Mouse (Mus musculus) forebrain, embryonic 11.5 days (tissue): ENCODE measurements around the gene Stn1. TPM values are rescaled to one million over a fixed set of nuclear protein-coding genes. Genes with fewer than 3 reads are reported as not detected.

Source experiments
- ATAC-seq: fragments of 200-750 bp; cut with Nextera tagmentation; replicated peaks from 2 replicates; pipeline ENCODE4 v1.8.0; 2017; ENCODE audit warnings: moderate TSS enrichment; ENCODE audit not compliant: low FRiP score
- DNase-seq: peaks from one replicate; pipeline ENCODE4 v3.0.0-alpha.2; 2017; ENCODE audit warnings: low spot score
- H3K27ac ChIP-seq: fragments of 300-500 bp; sonication (generic); 2 replicates; pipeline ENCODE4 v1.5.1; 2014; ENCODE audit warnings: low read depth, low read length
- H3K27me3 ChIP-seq: fragments of 300-500 bp; sonication (generic); 2 replicates; pipeline ENCODE4 v1.6.1; 2014; ENCODE audit warnings: mild to moderate bottlenecking, low read length, mixed read lengths; ENCODE audit not compliant: control insufficient read depth, insufficient read depth
- H3K36me3 ChIP-seq: fragments of 300-500 bp; sonication (generic); 2 replicates; pipeline ENCODE4 v1.6.1; 2014; ENCODE audit warnings: mild to moderate bottlenecking, low read length, moderate library complexity, mixed read lengths; ENCODE audit not compliant: control insufficient read depth, insufficient read depth
- H3K4me1 ChIP-seq: fragments of 300-500 bp; sonication (generic); replicated peaks from 2 replicates; pipeline ENCODE4 v1.6.1; 2014; ENCODE audit warnings: low read length, mixed read lengths; ENCODE audit not compliant: control insufficient read depth, insufficient read depth
- H3K4me2 ChIP-seq: fragments of 300-500 bp; sonication (generic); 2 replicates; pipeline ENCODE4 v1.6.1; 2014; ENCODE audit warnings: low read depth, mild to moderate bottlenecking, low read length, moderate library complexity, mixed read lengths; ENCODE audit not compliant: severe bottlenecking
- H3K4me3 ChIP-seq: fragments of 300-500 bp; sonication (generic); 2 replicates; pipeline ENCODE4 v1.5.1; 2014; ENCODE audit warnings: low read depth, low read length
- H3K9ac ChIP-seq: fragments of 300-500 bp; sonication (generic); 2 replicates; pipeline ENCODE4 v1.6.1; 2014; ENCODE audit warnings: low read length
- H3K9me3 ChIP-seq: fragments of 300-500 bp; sonication (generic); 2 replicates; pipeline ENCODE4 v1.6.1; 2016; ENCODE audit warnings: low read length, mixed read lengths; ENCODE audit not compliant: control insufficient read depth
- WGBS: fragments of 180-500 bp; shearing (Covaris S2); extraction: QIAGEN DNeasy Blood & Tissue Kit; methylation state at CpG from one replicate; pipeline ENCODE4 v1.1.7; 2014; 5-methylcytosine and 5-hydroxymethylcytosine counted together
- polyA plus RNA-seq: library from polyadenylated mRNA; unstranded; fragments of >200 nt; fragmentation: Nextera tagmentation; extraction: Ambion mirVana; gene quantifications from 2 replicates; pipeline ENCODE4 v1.2.1, GENCODE M21; 2014

The Stn1 gene
- polyA plus RNA-seq, 1 experiment from 2014 or later = 54.9 TPM

DNA sequence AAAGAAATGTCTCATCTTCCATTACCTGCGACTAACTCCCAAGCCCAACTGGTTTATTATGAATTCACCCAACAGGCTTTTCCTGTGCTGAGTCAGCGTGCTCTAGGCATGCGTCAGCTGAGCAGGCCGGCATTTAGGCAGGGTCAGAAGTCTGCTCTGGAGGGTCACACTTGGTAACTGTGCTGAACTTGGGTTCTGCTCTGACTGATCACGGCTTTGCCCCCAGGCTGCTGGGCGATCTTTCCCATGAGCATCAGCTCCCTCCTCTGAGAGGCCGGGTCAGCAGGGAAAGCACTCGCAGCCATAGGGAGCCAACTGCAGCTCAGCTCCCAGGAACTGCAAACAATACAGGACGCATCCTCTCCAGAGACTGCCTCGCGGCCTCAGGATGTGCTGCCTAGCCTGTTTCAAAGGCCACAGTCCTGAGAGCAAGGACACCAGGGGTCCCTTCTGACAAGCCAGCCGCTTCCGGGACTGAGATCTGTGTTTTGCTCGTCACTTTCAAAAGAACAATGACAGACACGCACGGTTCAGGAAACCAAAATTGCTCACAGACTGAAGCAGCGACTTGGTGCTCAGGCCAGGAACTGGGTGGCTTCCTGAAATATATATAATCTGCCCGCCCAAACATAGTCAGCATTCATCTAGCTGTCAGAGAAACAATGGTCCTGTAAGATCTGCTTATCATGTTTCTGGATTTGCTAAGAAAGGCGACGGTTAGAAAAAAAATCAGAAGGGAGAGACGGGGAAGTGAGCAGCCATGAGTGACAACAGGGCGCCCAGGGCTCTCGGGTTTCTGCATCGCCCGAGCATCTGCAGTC lies 26.6 kb downstream of the Stn1 start:
- no peaks in the 10 kb centered on the region for H3K9me3 ChIP-seq
- peak overlapping the region; percentile 46; the same call in 1 of the 2 replicates for H3K27ac ChIP-seq
- 32% methylated on average over 25 of the region's 25 CpGs for WGBS
- ATAC-seq (no peak), DNase-seq (no peak)
- no peaks in the 10 kb centered on the region; the same call in 1 of the 2 replicates for H3K36me3 ChIP-seq
- 0 out of 2 replicates have a peak overlapping the region, but pooled peaks have one; percentile 10 for H3K9ac ChIP-seq
- no peak overlapping the region for H3K4me3 ChIP-seq
- no peak overlapping the region for H3K4me2 ChIP-seq
- H3K27me3 ChIP-seq = no peaks in the 10 kb centered on the region
- peaks cover 8% of the 10 kb centered on the region; the same call in 1 of the 2 replicates for H3K4me1 ChIP-seq

DNA sequence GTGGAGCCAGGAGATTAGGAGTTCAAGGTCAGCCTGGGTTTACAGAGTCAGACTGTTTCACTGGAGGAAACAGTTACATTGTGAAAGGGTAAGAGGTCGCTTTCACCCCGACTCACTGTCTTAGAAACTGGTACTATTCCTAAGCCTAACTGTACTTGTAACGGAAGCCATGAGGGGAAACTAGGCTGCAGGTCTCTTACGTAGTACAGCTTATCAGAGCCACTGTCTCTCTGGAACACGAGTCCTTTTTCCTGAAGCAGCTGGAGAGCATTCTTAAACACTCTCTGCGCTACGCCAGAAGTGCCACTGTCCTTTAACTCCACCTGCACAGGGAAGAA lies 27.2 kb downstream of the Stn1 start:
- no peak for DNase-seq
- Histone ChIP-seq H3K27ac (peak overlapping the region; percentile 46; the same call in 1 of the 2 replicates), H3K27me3 (no peaks in the 10 kb centered on the region), H3K9ac (0 out of 2 replicates have a peak overlapping the region, but pooled peaks have one; percentile 10), H3K4me1 (peaks cover 8% of the 10 kb centered on the region; the same call in 1 of the 2 replicates), H3K4me2 (no peak overlapping the region), H3K4me3 (no peak overlapping the region), H3K9me3 (no peaks in the 10 kb centered on the region), H3K36me3 (no peaks in the 10 kb centered on the region; the same call in 1 of the 2 replicates)
- no peak for ATAC-seq
- 89% methylated on average over 7 of the region's 7 CpGs for WGBS

DNA sequence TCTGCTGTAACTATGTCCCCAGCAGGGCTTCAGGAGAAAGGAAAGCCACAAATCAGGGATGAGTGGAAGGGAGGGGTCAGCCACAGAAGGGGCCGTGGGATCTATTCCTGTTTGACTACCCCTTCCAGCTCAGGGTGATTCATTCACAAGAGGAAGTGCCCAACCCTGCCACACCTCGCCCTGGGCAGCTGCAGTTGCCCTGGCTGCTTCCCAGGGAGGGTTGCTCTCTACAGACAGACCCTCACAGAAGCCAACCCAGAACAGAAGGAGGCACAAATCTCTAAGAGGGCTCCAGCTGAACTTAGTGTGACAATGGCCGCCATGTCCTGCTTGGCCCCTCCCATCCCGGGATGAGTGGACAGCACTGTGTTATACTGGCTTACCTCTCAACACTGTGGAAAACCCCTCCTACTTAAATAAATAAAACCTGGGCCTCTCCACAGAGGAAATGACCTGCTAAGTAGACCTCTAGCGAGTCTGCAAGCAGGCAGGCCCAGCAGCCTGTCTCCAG lies 28.5 kb downstream of the Stn1 start:
- Histone ChIP-seq H3K27ac (no peak overlapping the region), H3K4me3 (no peak overlapping the region), H3K27me3 (no peaks in the 10 kb centered on the region), H3K9ac (no peak overlapping the region), H3K9me3 (no peaks in the 10 kb centered on the region), H3K36me3 (no peaks in the 10 kb centered on the region; the same call in 1 of the 2 replicates), H3K4me2 (no peak overlapping the region), H3K4me1 (peaks cover 8% of the 10 kb centered on the region; the same call in 1 of the 2 replicates)
- DNase-seq (no peak), ATAC-seq (no peak)
- WGBS = 79% methylated on average over 5 of the region's 5 CpGs

DNA sequence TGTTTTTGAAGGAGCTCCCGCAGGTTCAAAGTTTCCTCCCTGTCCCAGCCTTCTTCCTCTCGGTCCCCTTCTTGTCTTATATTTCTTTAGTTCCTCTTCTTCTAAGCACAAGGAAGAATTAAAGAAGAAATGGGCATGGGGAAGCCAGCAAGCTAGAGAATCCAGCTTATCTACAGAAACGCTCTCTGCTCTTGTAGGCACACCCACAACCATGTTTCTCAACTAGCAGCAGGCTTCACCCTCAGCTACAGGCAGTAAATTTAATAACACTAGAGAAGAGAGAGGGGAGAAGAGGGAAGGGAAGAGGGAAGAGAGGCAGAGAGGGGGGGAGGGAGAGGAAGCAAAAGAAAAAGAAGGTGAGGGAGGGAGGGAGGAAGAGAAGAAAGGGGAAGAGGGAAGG lies 29.1 kb downstream of the Stn1 start:
- H3K27me3 ChIP-seq = no peaks in the 10 kb centered on the region
- H3K9ac ChIP-seq = no peak overlapping the region
- no peak overlapping the region for H3K4me3 ChIP-seq
- H3K4me2 ChIP-seq = no peak overlapping the region
- ATAC-seq (no peak), DNase-seq (no peak)
- peaks cover 8% of the 10 kb centered on the region; the same call in 1 of the 2 replicates for H3K4me1 ChIP-seq
- WGBS = 89% methylated on average over 3 of the region's 3 CpGs
- no peaks in the 10 kb centered on the region; the same call in 1 of the 2 replicates for H3K36me3 ChIP-seq
- H3K9me3 ChIP-seq = no peaks in the 10 kb centered on the region
- H3K27ac ChIP-seq = no peak overlapping the region

DNA sequence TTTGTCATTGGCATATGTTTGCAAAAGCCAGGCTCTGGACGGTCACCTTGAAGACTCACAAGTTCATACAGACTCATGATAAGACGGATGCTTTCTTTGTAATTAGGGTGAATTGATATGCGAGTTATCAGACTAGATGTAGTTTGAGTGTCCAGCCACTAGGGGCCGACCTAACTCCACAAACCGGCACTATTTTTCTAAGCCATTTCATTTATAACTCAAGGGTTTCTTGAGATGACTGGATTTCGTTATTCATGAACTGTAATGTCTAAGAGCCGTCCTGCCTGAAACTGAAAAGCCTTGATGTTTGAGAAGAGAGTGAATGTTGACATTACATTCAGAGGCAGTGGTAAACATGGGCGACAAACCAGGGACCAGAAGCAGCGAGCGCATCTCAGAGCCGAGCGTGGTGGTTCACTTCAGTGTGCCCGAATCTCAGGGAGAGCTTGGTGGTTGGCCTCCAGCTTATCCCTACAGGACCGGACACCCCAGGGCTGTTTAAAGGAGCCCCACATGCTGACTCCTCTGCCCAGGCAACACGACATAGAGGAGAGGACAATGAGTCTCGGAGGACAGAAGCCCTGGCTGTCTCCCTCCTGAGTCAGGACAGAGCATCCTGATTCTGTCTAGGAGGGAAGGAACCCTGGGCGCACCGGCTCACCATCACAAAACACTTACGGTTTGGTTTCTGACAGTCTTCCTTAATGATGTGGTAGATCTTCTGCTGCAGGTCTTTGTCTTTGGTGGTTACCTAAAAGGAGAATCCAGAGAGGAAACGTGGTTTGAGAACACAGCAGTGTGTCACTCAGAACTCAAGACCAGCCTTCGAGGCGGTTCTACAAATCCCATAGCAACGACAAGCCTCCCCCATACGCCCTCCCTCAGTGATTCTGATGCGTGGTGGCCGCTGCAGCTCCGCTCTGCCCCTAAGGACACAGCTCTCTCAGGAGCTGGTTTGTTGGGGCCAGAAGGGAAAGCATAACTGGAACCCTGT lies 29.9 kb downstream of the Stn1 start:
- no peaks in the 10 kb centered on the region; the same call in 1 of the 2 replicates for H3K36me3 ChIP-seq
- H3K9me3 ChIP-seq = no peaks in the 10 kb centered on the region
- ATAC-seq = no peak
- no peak overlapping the region for H3K27ac ChIP-seq
- H3K4me3 ChIP-seq = no peak overlapping the region
- H3K4me1 ChIP-seq = peaks cover 8% of the 10 kb centered on the region; the same call in 1 of the 2 replicates
- H3K9ac ChIP-seq = no peak overlapping the region
- WGBS = 64% methylated on average over 27 of the region's 27 CpGs
- no peak overlapping the region for H3K4me2 ChIP-seq
- no peaks in the 10 kb centered on the region for H3K27me3 ChIP-seq
- peak; percentile 73 for DNase-seq

DNA sequence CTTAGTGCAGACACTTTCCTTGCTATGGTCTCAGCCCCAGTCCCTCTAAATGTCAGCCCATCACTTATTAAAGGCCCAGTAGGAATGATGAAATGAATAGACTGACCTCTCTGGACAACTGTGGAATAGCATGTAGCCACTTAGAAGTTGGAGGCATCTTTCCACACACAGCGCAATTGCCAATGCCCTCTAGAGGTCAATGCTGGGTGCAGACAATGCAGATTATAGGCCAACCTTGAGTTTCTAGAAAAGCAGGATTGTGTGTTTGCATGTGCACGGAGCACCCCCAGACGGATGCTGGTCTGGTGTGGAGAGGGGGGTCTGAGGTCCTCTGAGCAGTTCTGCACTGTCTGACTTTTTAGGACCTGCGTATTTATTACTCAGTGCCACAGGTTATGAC lies 33.7 kb downstream of the Stn1 start:
- H3K4me3 ChIP-seq = no peak overlapping the region
- WGBS = 61% methylated on average over 4 of the region's 4 CpGs
- peak; percentile 25; the same call in 1 of the 2 replicates for ATAC-seq
- peak; percentile 65 for DNase-seq
- H3K36me3 ChIP-seq = no peaks in the 10 kb centered on the region
- H3K4me2 ChIP-seq = no peak overlapping the region
- no peaks in the 10 kb centered on the region for H3K9me3 ChIP-seq
- H3K27me3 ChIP-seq = no peaks in the 10 kb centered on the region
- no peak overlapping the region for H3K9ac ChIP-seq
- H3K4me1 ChIP-seq = 0 out of 2 replicates have a peak, but pooled peaks cover 2% of the 10 kb centered on the region
- H3K27ac ChIP-seq = no peak overlapping the region

DNA sequence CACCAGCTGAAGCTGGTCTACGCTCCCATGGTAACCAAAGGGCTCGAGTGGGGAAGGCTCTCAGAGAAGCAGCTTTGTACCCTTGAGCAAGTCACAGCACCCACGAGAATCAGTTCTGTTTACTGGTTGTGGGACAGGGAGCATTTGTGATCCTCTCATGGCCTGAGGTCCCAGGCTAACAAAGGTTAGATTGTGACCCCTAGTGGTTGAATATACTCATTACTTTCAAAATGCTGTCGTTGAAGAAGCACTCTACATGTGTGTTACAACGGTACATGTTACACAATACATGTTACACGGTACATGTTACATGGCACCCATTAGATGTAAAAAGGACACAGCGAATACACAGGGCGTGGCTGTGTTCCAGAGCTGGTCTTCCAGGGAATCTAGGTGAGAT lies 34.7 kb downstream of the Stn1 start:
- DNase-seq = no peak
- no peak for ATAC-seq
- Histone ChIP-seq H3K36me3 (no peaks in the 10 kb centered on the region), H3K27me3 (no peaks in the 10 kb centered on the region), H3K27ac (no peak overlapping the region), H3K9ac (no peak overlapping the region), H3K9me3 (no peaks in the 10 kb centered on the region), H3K4me3 (no peak overlapping the region), H3K4me2 (no peak overlapping the region), H3K4me1 (0 out of 2 replicates have a peak, but pooled peaks cover 2% of the 10 kb centered on the region)
- 72% methylated on average over 8 of the region's 8 CpGs for WGBS

DNA sequence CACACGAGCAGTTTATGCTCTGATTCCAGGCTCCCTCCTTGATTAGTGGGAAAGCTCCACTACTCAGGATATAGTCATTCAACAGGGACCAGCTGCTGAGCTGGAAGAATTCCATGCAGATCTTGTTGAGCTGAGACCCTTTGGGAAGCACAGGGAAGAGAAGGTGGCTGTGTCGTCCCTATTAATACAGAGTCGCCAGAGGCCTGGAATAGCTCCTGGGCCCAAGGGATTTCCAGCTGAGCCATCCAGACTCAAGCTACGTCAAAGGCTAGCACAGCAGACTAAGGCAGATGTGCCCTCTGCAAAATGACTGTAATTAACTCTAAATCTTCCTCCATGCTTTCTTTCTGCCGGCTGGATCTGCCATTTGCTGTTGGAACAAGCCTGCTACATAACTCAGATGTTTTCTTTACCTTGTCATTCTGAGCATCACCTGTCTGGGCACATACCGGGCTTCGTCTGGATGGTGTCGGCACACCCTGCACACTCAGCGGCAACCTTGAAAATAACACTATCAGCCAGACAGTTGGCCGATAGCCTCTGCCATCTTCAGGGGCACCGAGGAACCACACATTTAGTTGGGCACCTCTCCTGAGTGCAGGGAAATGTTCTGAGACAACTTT lies 36.8 kb downstream of the Stn1 start:
- Histone ChIP-seq H3K27ac (no peak overlapping the region), H3K36me3 (no peaks in the 10 kb centered on the region), H3K27me3 (no peaks in the 10 kb centered on the region), H3K4me1 (0 out of 2 replicates have a peak, but pooled peaks cover 2% of the 10 kb centered on the region), H3K4me3 (no peak overlapping the region), H3K9me3 (no peaks in the 10 kb centered on the region), H3K4me2 (no peak overlapping the region), H3K9ac (no peak overlapping the region)
- 87% methylated on average over 11 of the region's 11 CpGs for WGBS
- no peak for ATAC-seq
- DNase-seq = no peak
